Mouse (Mus musculus): ENCODE measurements around the gene Mtrex. TPM values are rescaled to one million over a fixed set of nuclear protein-coding genes. Genes with fewer than 3 reads are reported as not detected.

Gene Mtrex
- polyA plus RNA-seq, 1 experiment from 2014 or later = 94.7 TPM

Other genes with a start within 250 kb of the Mtrex start
- 22.3 and 22.6 TPM in 2 replicates for gene Plpp1, start 126.6 kb downstream of the Mtrex start, polyA plus RNA-seq (2016; fragmentation: Nextera tagmentation; extraction: Ambion mirVana)
- 32.5 and 34.1 TPM in 2 replicates for gene Dhx29, start 56 bp upstream of the Mtrex start, polyA plus RNA-seq (2016; fragmentation: Nextera tagmentation; extraction: Ambion mirVana)
- 0.21 and 0.79 TPM in 2 replicates for gene Ccno, start 60.4 kb upstream of the Mtrex start, polyA plus RNA-seq (2016; fragmentation: Nextera tagmentation; extraction: Ambion mirVana)
- 0.25 TPM in 1 of 2 replicates, not detected in the other for gene Mcidas, start 66.4 kb upstream of the Mtrex start, polyA plus RNA-seq (2016; fragmentation: Nextera tagmentation; extraction: Ambion mirVana)
- gene Cdc20b, start 107.7 kb upstream of the Mtrex start, polyA plus RNA-seq (2016; fragmentation: Nextera tagmentation; extraction: Ambion mirVana) = 0.17 TPM in 1 of 2 replicates, not detected in the other
- gene Gpx8, start 119.0 kb upstream of the Mtrex start, polyA plus RNA-seq (2016; fragmentation: Nextera tagmentation; extraction: Ambion mirVana) = 104 and 109 TPM in 2 replicates
- not detected in 2 replicates for gene Gzma, start 173.6 kb upstream of the Mtrex start, polyA plus RNA-seq (2016; fragmentation: Nextera tagmentation; extraction: Ambion mirVana)

Data from midbrain, embryonic 10.5 days (tissue).